Comparison of ENCODE assay signal across 8 mouse cellular contexts in genomic region chr11:32299865-32300264, GRCm38 (mm10). TPM values are rescaled to one million over a fixed set of nuclear protein-coding genes. Genes with fewer than 3 reads are reported as not detected.
A peak's percentile ranks its signal among the peaks of the same experiment; 100 is the strongest.
DNase-seq lines count a peak whose midpoint lies in the region; TF ChIP-seq lines count a peak whose summit lies in the region.
"Not testable (repeated sequence)": the region's sequence is repeated elsewhere in the genome, so short reads cannot be mapped to it uniquely, and the experiment has no call there.

Gene Hbq1a (plus strand): TSS chr11:32300069.

- 0 out of 2 replicates have a peak within 1 kb of the TSS, but pooled peaks have one; percentile 18 for H3K4me3 ChIP-seq in cortical plate, adult 2 months (ENCODE audit: insufficient read depth, low read length)
- H3K4me3 ChIP-seq in thymus, adult 2 months (ENCODE audit: control insufficient read depth, insufficient read depth, low read length): not testable (repeated sequence)

- not testable (repeated sequence) for H3K27me3 ChIP-seq in thymus, adult 2 months (ENCODE audit: control insufficient read depth, insufficient read depth, low read length)

- 12% methylated on average over 16 of the region's 16 CpGs for WGBS in thymus, adult 2 months

- H3K36me3 ChIP-seq in thymus, adult 2 months (ENCODE audit: control insufficient read depth, insufficient read depth, low read length): not testable (repeated sequence)

- not testable (repeated sequence) for TF ChIP-seq POLR2A in cortical plate, adult 2 months (IDR thresholded peaks at IDR 0.05; ENCODE audit: extremely low read depth, insufficient read depth, low read length); thymus, adult 2 months (IDR thresholded peaks at IDR 0.05; ENCODE audit: control insufficient read depth, extremely low read depth, insufficient read depth, low read length, poor library complexity)

- peak; percentile 45 for TF ChIP-seq CTCF in cortical plate, adult 2 months (IDR thresholded peaks at IDR 0.05; ENCODE audit: extremely low read depth, insufficient read depth, low read length)
- TF ChIP-seq CTCF in thymus, adult 2 months (IDR thresholded peaks at IDR 0.05; ENCODE audit: borderline replicate concordance, control insufficient read depth, extremely low read depth, insufficient read depth, low read length, poor library complexity): peak; percentile 71; the same call in 1 of the 2 replicates

- not testable (repeated sequence) for H3K27ac ChIP-seq in cortical plate, adult 2 months (ENCODE audit: insufficient read depth, low read length); thymus, adult 2 months (ENCODE audit: control insufficient read depth, insufficient read depth, low read length)

- DNase-seq in T-cell, adult 2 months (ENCODE audit: low spot score): peak; percentile 23
- peak; percentile 64 for DNase-seq in gastrocnemius, postnatal 10 days
- peak; percentile 54 for DNase-seq in induced T-regulatory cell, adult 2 months (ENCODE audit: low read depth)
- peak; percentile 26 for DNase-seq in left cerebral cortex, adult 11 months (ENCODE audit: low spot score)
- peak; percentile 62 for DNase-seq in lung, postnatal 10 days
- DNase-seq in ovary, postnatal 10 days (ENCODE audit: low spot score): peak; percentile 24
- peak; percentile 43 for DNase-seq in thymus, adult 2 months

- not testable (repeated sequence) for H3K4me1 ChIP-seq in cortical plate, adult 2 months (ENCODE audit: control insufficient read depth, insufficient read depth, low read length); thymus, adult 2 months (replicated peaks; ENCODE audit: control insufficient read depth, insufficient read depth, low read length)

RNA-seq across cellular contexts. Expression of gene Hbq1a, which starts in this region (rescaled TPM):
- polyA plus RNA-seq in cortical plate, adult 2 months (2012; rRNA removed): 3.0 and 3.5 TPM in 2 replicates
- not detected for total RNA-seq in gastrocnemius, postnatal 10 days (2021)
- polyA plus RNA-seq in thymus, adult 2 months (2012; rRNA removed): 0.27 TPM in 1 of 2 replicates, not detected in the other

Comparison
In these comparisons a context has a peak if more than half of its experiments do, and no peak if none do; other contexts are left out.
1. Peak in DNase-seq in gastrocnemius, postnatal 10 days; RNA of the gene not detected or under 1 TPM.
2. Peak in DNase-seq in thymus, adult 2 months; RNA of the gene not detected or under 1 TPM.